Mouse (Mus musculus): ENCODE measurements around the gene Dcaf10. TPM values are rescaled to one million over a fixed set of nuclear protein-coding genes. Genes with fewer than 3 reads are reported as not detected.

The Dcaf10 gene
- 10 to 100 TPM; 21.0 to 29.0 TPM for polyA plus RNA-seq (2017; shearing (Covaris generic))

DNA sequence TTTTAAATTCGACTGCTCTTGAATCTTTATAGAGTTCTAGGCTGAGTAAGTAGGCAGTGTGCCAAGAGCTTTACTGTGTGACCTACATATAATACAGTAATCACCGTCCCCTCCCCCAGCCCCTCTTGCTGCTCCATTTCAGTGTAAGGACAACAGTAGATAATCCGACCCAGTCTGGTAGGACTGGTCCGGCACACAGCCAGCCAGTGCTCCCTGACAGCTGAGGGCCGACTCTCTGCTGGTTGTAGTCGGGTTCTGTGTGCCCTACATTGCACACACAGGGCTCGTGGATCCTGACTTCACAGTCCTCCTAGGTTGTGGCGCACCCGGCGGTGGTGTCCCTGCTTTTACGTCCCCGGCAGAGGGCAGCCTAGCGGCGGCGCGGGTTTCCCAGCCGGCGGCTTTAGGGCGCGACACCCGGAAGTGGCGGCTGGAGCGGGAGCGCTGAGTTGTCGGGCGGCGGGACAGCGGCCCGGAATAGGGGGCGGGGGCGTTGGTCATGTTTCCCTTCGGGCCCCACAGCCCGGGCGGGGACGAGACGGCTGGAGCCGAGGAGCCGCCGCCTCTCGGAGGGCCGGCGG, at the start of gene Dcaf10:
Gene Dcaf10 (plus strand): TSS at position 433 of the 581 bp plus-strand sequence.

DNA sequence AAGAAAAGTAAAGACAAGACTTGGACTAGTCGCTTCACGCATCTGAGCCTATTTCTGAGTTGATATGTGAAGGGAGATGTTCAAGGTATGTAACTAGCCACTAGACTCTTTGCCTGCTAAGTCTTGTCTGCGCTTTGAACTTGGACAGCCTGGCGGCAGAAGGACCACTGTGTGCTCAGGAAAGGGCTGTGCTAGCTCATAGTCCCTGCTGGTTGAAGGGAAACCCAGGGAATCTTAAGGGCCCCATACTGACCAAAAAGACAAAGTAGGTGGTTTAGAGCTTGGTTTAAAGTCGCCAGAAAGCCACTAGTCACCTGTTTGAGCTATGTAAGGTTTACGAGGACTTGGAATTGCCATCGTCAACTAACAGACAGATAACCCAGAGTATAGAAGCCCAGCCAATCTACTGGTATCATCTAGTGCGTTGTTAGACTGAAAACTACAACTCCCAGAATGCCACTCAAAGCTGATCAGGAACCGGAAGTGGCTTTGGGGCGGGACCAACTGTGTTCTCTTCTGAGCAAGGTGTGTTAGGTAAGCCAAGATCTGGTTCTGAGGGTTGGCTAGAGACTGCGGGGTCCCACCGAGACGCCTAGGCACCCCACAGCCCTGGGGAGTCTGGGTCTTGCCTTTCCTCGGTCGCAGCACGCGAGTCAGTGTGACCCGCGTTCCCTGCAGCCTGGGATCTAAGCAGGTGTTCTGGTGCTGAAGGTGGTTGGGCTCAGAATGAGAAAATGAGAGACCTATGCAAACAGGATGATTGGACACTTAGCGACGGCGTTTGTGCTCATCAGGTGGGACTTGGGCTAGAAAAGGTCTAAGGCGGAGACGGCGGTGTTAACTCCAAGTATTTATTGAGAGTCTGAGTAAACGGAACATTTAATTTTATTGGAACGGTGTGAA, 45.0 kb upstream of the Dcaf10 start, which contains the start of gene Trmt10b:
Gene Trmt10b (plus strand): TSS at position 466 of the 903 bp plus-strand sequence.

DNA sequence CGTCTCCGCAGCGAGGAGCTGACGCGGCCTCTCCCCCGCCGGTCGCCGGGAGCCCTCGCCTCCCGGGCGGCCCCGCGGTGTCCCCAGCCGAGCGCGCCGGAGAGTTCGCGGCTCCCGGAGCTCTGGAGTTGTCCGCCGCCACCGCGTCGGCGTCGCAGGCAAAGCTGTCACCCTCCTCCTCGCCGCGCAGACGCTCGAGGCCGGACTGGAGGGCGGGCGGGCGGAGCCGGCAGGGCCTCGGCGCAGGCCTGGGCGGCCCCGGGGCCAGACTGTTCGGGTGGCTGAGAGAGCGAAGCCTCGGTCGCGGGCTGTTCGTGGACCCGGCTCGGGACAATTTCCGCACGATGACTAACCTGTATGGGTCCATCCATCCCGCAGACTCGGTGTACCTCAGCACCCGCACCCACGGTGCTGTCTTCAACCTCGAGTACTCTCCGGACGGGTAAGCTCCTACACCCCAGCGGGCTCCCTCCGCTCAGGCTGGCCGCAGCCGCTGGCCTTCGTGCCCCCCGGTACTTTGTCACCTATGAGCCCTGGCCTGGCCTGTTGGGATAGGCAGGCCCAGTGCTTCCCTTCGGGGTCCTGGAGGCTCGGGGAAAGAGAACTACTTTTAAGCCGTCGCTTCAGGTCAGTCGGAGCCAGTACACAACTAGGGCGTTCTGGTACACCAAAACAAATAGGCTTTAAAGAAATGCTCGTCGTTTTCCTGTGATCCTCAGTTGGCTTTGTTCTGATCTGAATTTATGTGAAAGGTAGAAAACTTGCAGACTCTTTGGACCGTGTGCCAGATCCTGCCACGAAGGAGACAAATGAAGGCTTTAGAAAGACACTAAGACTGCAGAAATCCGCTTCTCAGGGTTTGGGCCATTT, 620 bp downstream of the Dcaf10 start, which contains the start of gene Exosc3:
Gene Exosc3 (minus strand): TSS at position 447 of the 870 bp plus-strand sequence.

DNA sequence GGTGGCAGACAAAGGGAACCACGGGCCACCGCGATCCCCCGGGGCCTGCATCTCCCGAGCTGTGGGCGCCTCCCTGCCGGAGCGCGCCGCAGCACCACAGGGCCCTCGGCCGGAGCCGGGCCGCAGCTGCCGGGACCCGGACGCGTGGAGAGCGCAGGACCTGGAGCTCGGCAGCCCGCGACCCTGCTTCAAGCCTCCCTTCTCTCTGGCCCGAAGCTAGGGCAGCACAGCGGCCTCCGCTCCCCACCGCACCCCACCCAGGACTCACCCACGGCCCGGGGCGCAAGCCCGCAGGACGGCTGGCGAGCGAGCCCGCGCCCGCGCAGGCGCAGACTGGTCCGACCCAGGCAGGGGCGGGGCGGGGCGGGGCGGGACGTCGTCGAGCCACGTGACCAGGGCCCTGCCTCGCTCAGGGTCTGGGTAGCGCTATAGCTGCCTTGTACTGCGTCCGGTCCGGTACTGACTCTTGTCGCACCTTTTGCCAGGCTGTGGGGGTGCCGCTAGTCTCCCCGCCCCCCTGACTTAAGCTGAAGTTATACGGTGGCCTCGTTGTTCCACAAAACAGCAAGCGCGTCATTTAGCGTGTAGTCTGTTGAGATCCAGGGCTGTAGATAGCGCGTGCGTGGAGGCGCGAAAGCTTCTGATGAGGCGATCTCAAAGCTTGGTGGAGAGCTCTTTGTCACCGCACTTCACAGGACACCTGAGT, 66.7 kb downstream of the Dcaf10 start, which contains the start of gene Slc25a51:
Gene Slc25a51 (minus strand): TSS at position 340 of the 706 bp plus-strand sequence.

Other genes with a start within 250 kb of the Dcaf10 start
- gene Tomm5, start 234.0 kb upstream of the Dcaf10 start, polyA plus RNA-seq (2017; shearing (Covaris generic)) = 100 to 1,000 TPM; 128 to 133 TPM
- gene Frmpd1, start 157.2 kb upstream of the Dcaf10 start, polyA plus RNA-seq (2017; shearing (Covaris generic)) = under 1 TPM; 0.29 TPM
- gene Trmt10b, start 45.0 kb upstream of the Dcaf10 start, polyA plus RNA-seq (2017; shearing (Covaris generic)) = 10 to 100 TPM; 19.5 to 23.6 TPM
- gene Exosc3, start 631 bp downstream of the Dcaf10 start, polyA plus RNA-seq (2017; shearing (Covaris generic)) = 100 to 1,000 TPM; 115 to 132 TPM
- gene Slc25a51, start 66.7 kb downstream of the Dcaf10 start, polyA plus RNA-seq (2017; shearing (Covaris generic)) = 10 to 100 TPM; 23.4 to 32.0 TPM
- gene Shb, start 190.4 kb downstream of the Dcaf10 start, polyA plus RNA-seq (2017; shearing (Covaris generic)) = 1 to 10 TPM; 1.4 to 1.5 TPM